Comparison of ENCODE assay signal across 9 mouse cellular contexts in genomic region chr9:116059156-116059555, GRCm38 (mm10).
DNase-seq lines count a peak whose midpoint lies in the region; ATAC-seq and TF ChIP-seq lines count a peak whose summit lies in the region.
"Had no signal": no experiment of that assay in that cellular context is flagged by ENCODE, and none has a peak within 500 bp of the region (broad histone marks: within the 10 kb centered on the region; RNA-seq: fewer than 3 reads in every experiment).

No protein-coding gene starts in this region.

- no peaks in the 10 kb centered on the region for H3K27me3 ChIP-seq in liver, adult 2 months (ENCODE audit: control insufficient read depth, insufficient read depth, low read length)
- H3K27me3 ChIP-seq in liver, embryonic 12.5 days (replicated peaks): no peaks in the 10 kb centered on the region
- no peaks in the 10 kb centered on the region for H3K27me3 ChIP-seq in lung, embryonic 16.5 days (ENCODE audit: control insufficient read depth, insufficient read depth, low read depth, low read length)
- H3K27me3 ChIP-seq: lung, embryonic 15.5 days had no signal

- 53% methylated on average over 4 of the region's 4 CpGs for WGBS in liver, adult 2 months
- 43% methylated on average over 4 of the region's 4 CpGs for WGBS in liver, embryonic 12.5 days (ENCODE audit: insufficient replicate concordance)
- WGBS in lung, embryonic 16.5 days: 59% methylated on average over 4 of the region's 4 CpGs

- peak; percentile 45 for TF ChIP-seq CTCF in liver, adult 2 months (IDR thresholded peaks at IDR 0.05; ENCODE audit: low read depth, low read length)

- ATAC-seq in liver, embryonic 12.5 days: no peak
- 0 out of 2 replicates have a peak, but pooled peaks have one; percentile 31 for ATAC-seq in lung, embryonic 16.5 days (ENCODE audit: low read depth)

- H3K4me1 ChIP-seq in liver, adult 2 months (ENCODE audit: control insufficient read depth, insufficient read depth, low read length): no peaks in the 10 kb centered on the region
- H3K4me1 ChIP-seq in liver, embryonic 12.5 days: no peaks in the 10 kb centered on the region
- H3K4me1 ChIP-seq in lung, embryonic 16.5 days (replicated peaks; ENCODE audit: control insufficient read depth, insufficient read depth, low read length): no peaks in the 10 kb centered on the region
- H3K4me1 ChIP-seq: lung, embryonic 15.5 days had no signal

- TF ChIP-seq POLR2A in liver, adult 2 months (IDR thresholded peaks at IDR 0.05; ENCODE audit: extremely low read depth, insufficient read depth, low read length): no peak

- no peaks in the 10 kb centered on the region for H3K79me2 ChIP-seq in liver, adult 2 months (ENCODE audit: control insufficient read depth, insufficient read depth, low read length)

- no peak overlapping the region for H3K4me2 ChIP-seq in liver, embryonic 12.5 days
- H3K4me2 ChIP-seq in lung, embryonic 16.5 days (ENCODE audit: low read depth, low read length): no peak overlapping the region
- H3K4me2 ChIP-seq: lung, embryonic 15.5 days had no signal

- no peaks in the 10 kb centered on the region for H3K9me3 ChIP-seq in liver, embryonic 12.5 days (replicated peaks)
- H3K9me3 ChIP-seq in lung, embryonic 16.5 days (ENCODE audit: control insufficient read depth, low read length): no peaks in the 10 kb centered on the region
- H3K9me3 ChIP-seq: lung, embryonic 15.5 days had no signal

- no peak overlapping the region for H3K9ac ChIP-seq in liver, adult 2 months (ENCODE audit: low read depth, low read length)
- no peak overlapping the region for H3K9ac ChIP-seq in liver, embryonic 12.5 days
- no peak overlapping the region for H3K9ac ChIP-seq in lung, embryonic 16.5 days (ENCODE audit: low read length)
- H3K9ac ChIP-seq: lung, embryonic 15.5 days had no signal

- H3K36me3 ChIP-seq in liver, adult 2 months (ENCODE audit: control insufficient read depth, insufficient read depth, low read length): no peaks in the 10 kb centered on the region
- H3K36me3 ChIP-seq in liver, embryonic 12.5 days: no peaks in the 10 kb centered on the region
- no peaks in the 10 kb centered on the region for H3K36me3 ChIP-seq in lung, embryonic 16.5 days (ENCODE audit: control insufficient read depth, insufficient read depth, low read length)
- H3K36me3 ChIP-seq: lung, embryonic 15.5 days had no signal

- no peak overlapping the region for H3K4me3 ChIP-seq in liver, adult 2 months (ENCODE audit: insufficient read depth, low read depth, low read length)
- H3K4me3 ChIP-seq in liver, embryonic 12.5 days: no peak overlapping the region
- no peak overlapping the region for H3K4me3 ChIP-seq in lung, embryonic 16.5 days (ENCODE audit: low read length)
- H3K4me3 ChIP-seq: lung, embryonic 15.5 days had no signal

- DNase-seq in adrenal gland, adult 2 months: peak; percentile 11
- no peak for DNase-seq in adrenal gland, postnatal 25 days
- peak; percentile 8 for DNase-seq in liver, adult 2 months (ENCODE audit: extremely low read depth, low read depth, low spot score)
- peak; percentile 21 for DNase-seq in telencephalon, adult 2 months (ENCODE audit: low read depth, low spot score)
- DNase-seq in testis, postnatal 10 days (ENCODE audit: low spot score): no peak
- no peak for DNase-seq in ovary, postnatal 14 days (ENCODE audit: low spot score)

- no peak overlapping the region for H3K27ac ChIP-seq in liver, adult 2 months (replicated peaks; ENCODE audit: insufficient read depth, low read depth, low read length)
- no peak overlapping the region for H3K27ac ChIP-seq in liver, embryonic 12.5 days
- no peak overlapping the region for H3K27ac ChIP-seq in lung, embryonic 16.5 days (ENCODE audit: low read length)
- H3K27ac ChIP-seq: lung, embryonic 15.5 days had no signal

Comparison
In these comparisons a context has a peak if more than half of its experiments do, and no peak if none do; other contexts are left out.
1. DNase-seq: peak in adrenal gland, adult 2 months (single experiment), liver, adult 2 months (single experiment) and telencephalon, adult 2 months (single experiment); none in adrenal gland, postnatal 25 days (single experiment), testis, postnatal 10 days (single experiment) and ovary, postnatal 14 days (single experiment).